Mouse (Mus musculus): ENCODE results near the gene Cyb561d1.

- TF ChIP-seq POLR2A (IDR thresholded peaks at IDR 0.05; ENCODE audit: borderline replicate concordance, extremely low read depth, insufficient read depth, insufficient read length, poor library complexity, severe bottlenecking) = no peak
- TF ChIP-seq CTCF (IDR thresholded peaks at IDR 0.05; ENCODE audit: borderline replicate concordance, extremely low read depth, insufficient read depth, insufficient read length) = peak; percentile 45; the same call in 1 of the 2 replicates
These were observed 34.4 kb downstream of the Cyb561d1 start for GRCm38 (mm10) chr3:108166486-108167211.

All from brain, embryonic 14.5 days (tissue).